Mouse (Mus musculus): ENCODE data around the gene Slc27a2. TPM values are rescaled to one million over a fixed set of nuclear protein-coding genes. Genes with fewer than 3 reads are reported as not detected.

Slc27a2 gene
- polyA plus RNA-seq, 1 experiment: 80.3 TPM

- H3K27ac ChIP-seq (ENCODE audit: insufficient read depth, low read depth, low read length): no peak overlapping the region
- TF ChIP-seq CTCF (IDR thresholded peaks at IDR 0.05; ENCODE audit: extremely low read depth, insufficient read length, insufficient replicate concordance, low read depth, low read length) (no peak), POLR2A (IDR thresholded peaks at IDR 0.05; ENCODE audit: low read depth, low read length) (no peak)
- no peaks in the 10 kb centered on the region for H3K36me3 ChIP-seq (ENCODE audit: control insufficient read depth, insufficient read depth, low read length)
- no peak overlapping the region for H3K4me3 ChIP-seq (ENCODE audit: low read depth, low read length)
- WGBS: 50% methylated on average over 5 of the region's 5 CpGs
- no peaks in the 10 kb centered on the region for H3K27me3 ChIP-seq (ENCODE audit: control insufficient read depth, insufficient read depth, low read length)
- peaks cover 23% of the 10 kb centered on the region for H3K4me1 ChIP-seq (ENCODE audit: control insufficient read depth, insufficient read depth, insufficient read length, low read length)
These were observed 311 bp upstream of the Slc27a2 start for GRCm38 (mm10) chr2:126551896-126552295.

GRCm38 (mm10) chr2:126553291-126553639 is 1.1 kb downstream of the Slc27a2 start:
- TF ChIP-seq POLR2A (IDR thresholded peaks at IDR 0.05; ENCODE audit: low read depth, low read length): no peak
- TF ChIP-seq CTCF (IDR thresholded peaks at IDR 0.05; ENCODE audit: extremely low read depth, insufficient read length, insufficient replicate concordance, low read depth, low read length): no peak
- H3K27ac ChIP-seq (ENCODE audit: insufficient read depth, low read depth, low read length): peak overlapping the region; percentile 62
- no peaks in the 10 kb centered on the region for H3K36me3 ChIP-seq (ENCODE audit: control insufficient read depth, insufficient read depth, low read length)
- peak overlapping the region; percentile 95 for H3K4me3 ChIP-seq (ENCODE audit: low read depth, low read length)
- H3K27me3 ChIP-seq (ENCODE audit: control insufficient read depth, insufficient read depth, low read length): no peaks in the 10 kb centered on the region
- peaks cover 23% of the 10 kb centered on the region for H3K4me1 ChIP-seq (ENCODE audit: control insufficient read depth, insufficient read depth, insufficient read length, low read length)
- WGBS: 3% methylated on average over 26 of the region's 26 CpGs

- Histone ChIP-seq H3K4me1 (ENCODE audit: control insufficient read depth, insufficient read depth, insufficient read length, low read length) (peaks cover 24% of the 10 kb centered on the region), H3K27me3 (ENCODE audit: control insufficient read depth, insufficient read depth, low read length) (no peaks in the 10 kb centered on the region), H3K27ac (ENCODE audit: insufficient read depth, low read depth, low read length) (peak overlapping the region; percentile 84), H3K4me3 (ENCODE audit: low read depth, low read length) (no peak overlapping the region), H3K36me3 (ENCODE audit: control insufficient read depth, insufficient read depth, low read length) (no peaks in the 10 kb centered on the region)
- TF ChIP-seq POLR2A (IDR thresholded peaks at IDR 0.05; ENCODE audit: low read depth, low read length): no peak
- TF ChIP-seq CTCF (IDR thresholded peaks at IDR 0.05; ENCODE audit: extremely low read depth, insufficient read length, insufficient replicate concordance, low read depth, low read length): no peak
- WGBS: 32% methylated on average over 5 of the region's 5 CpGs
These were observed 3.3 kb downstream of the Slc27a2 start for GRCm38 (mm10) chr2:126555533-126555932.

GRCm38 (mm10) chr2:126560094-126560493 is 7.9 kb downstream of the Slc27a2 start:
- Histone ChIP-seq H3K27ac (ENCODE audit: insufficient read depth, low read depth, low read length) (no peak overlapping the region), H3K36me3 (ENCODE audit: control insufficient read depth, insufficient read depth, low read length) (no peaks in the 10 kb centered on the region), H3K27me3 (ENCODE audit: control insufficient read depth, insufficient read depth, low read length) (no peaks in the 10 kb centered on the region), H3K4me3 (ENCODE audit: low read depth, low read length) (no peak overlapping the region), H3K4me1 (ENCODE audit: control insufficient read depth, insufficient read depth, insufficient read length, low read length) (peaks cover 18% of the 10 kb centered on the region; the same call in 1 of the 2 replicates)
- WGBS: 86% methylated on average over 1 of the region's 1 CpGs
- TF ChIP-seq CTCF (IDR thresholded peaks at IDR 0.05; ENCODE audit: extremely low read depth, insufficient read length, insufficient replicate concordance, low read depth, low read length) (no peak), POLR2A (IDR thresholded peaks at IDR 0.05; ENCODE audit: low read depth, low read length) (no peak)

- H3K4me1 ChIP-seq (ENCODE audit: control insufficient read depth, insufficient read depth, insufficient read length, low read length): peaks cover 13% of the 10 kb centered on the region; the same call in 1 of the 2 replicates
- H3K27me3 ChIP-seq (ENCODE audit: control insufficient read depth, insufficient read depth, low read length): no peaks in the 10 kb centered on the region
- no peak for TF ChIP-seq CTCF (IDR thresholded peaks at IDR 0.05; ENCODE audit: extremely low read depth, insufficient read length, insufficient replicate concordance, low read depth, low read length)
- TF ChIP-seq POLR2A (IDR thresholded peaks at IDR 0.05; ENCODE audit: low read depth, low read length): no peak
- H3K27ac ChIP-seq (ENCODE audit: insufficient read depth, low read depth, low read length): peak overlapping the region; percentile 50
- H3K4me3 ChIP-seq (ENCODE audit: low read depth, low read length): no peak overlapping the region
- H3K36me3 ChIP-seq (ENCODE audit: control insufficient read depth, insufficient read depth, low read length): peaks cover 10% of the 10 kb centered on the region
- WGBS: 23% methylated on average over 17 of the region's 17 CpGs
These were observed 11.4 kb downstream of the Slc27a2 start for GRCm38 (mm10) chr2:126563411-126564105.

GRCm38 (mm10) chr2:126572163-126572562 is 20.0 kb downstream of the Slc27a2 start:
- Histone ChIP-seq H3K27ac (ENCODE audit: insufficient read depth, low read depth, low read length) (peak overlapping the region; percentile 90), H3K4me1 (ENCODE audit: control insufficient read depth, insufficient read depth, insufficient read length, low read length) (peaks cover 26% of the 10 kb centered on the region), H3K27me3 (ENCODE audit: control insufficient read depth, insufficient read depth, low read length) (no peaks in the 10 kb centered on the region), H3K36me3 (ENCODE audit: control insufficient read depth, insufficient read depth, low read length) (peaks cover 7% of the 10 kb centered on the region; the same call in 1 of the 2 replicates), H3K4me3 (ENCODE audit: low read depth, low read length) (no peak overlapping the region)
- no peak for TF ChIP-seq CTCF (IDR thresholded peaks at IDR 0.05; ENCODE audit: extremely low read depth, insufficient read length, insufficient replicate concordance, low read depth, low read length)
- no peak for TF ChIP-seq POLR2A (IDR thresholded peaks at IDR 0.05; ENCODE audit: low read depth, low read length)
- WGBS: 29% methylated on average over 1 of the region's 1 CpGs

GRCm38 (mm10) chr2:126572747-126573146 is 20.5 kb downstream of the Slc27a2 start:
- Histone ChIP-seq H3K27ac (ENCODE audit: insufficient read depth, low read depth, low read length) (peak overlapping the region; percentile 90), H3K4me3 (ENCODE audit: low read depth, low read length) (no peak overlapping the region), H3K27me3 (ENCODE audit: control insufficient read depth, insufficient read depth, low read length) (no peaks in the 10 kb centered on the region), H3K4me1 (ENCODE audit: control insufficient read depth, insufficient read depth, insufficient read length, low read length) (peaks cover 26% of the 10 kb centered on the region), H3K36me3 (ENCODE audit: control insufficient read depth, insufficient read depth, low read length) (peaks cover 6% of the 10 kb centered on the region; the same call in 1 of the 2 replicates)
- TF ChIP-seq CTCF (IDR thresholded peaks at IDR 0.05; ENCODE audit: extremely low read depth, insufficient read length, insufficient replicate concordance, low read depth, low read length): no peak
- TF ChIP-seq POLR2A (IDR thresholded peaks at IDR 0.05; ENCODE audit: low read depth, low read length): no peak
- WGBS: 22% methylated on average over 4 of the region's 4 CpGs
